ENCODE assay signal across 15 mouse cellular contexts in the genomic region with DNA sequence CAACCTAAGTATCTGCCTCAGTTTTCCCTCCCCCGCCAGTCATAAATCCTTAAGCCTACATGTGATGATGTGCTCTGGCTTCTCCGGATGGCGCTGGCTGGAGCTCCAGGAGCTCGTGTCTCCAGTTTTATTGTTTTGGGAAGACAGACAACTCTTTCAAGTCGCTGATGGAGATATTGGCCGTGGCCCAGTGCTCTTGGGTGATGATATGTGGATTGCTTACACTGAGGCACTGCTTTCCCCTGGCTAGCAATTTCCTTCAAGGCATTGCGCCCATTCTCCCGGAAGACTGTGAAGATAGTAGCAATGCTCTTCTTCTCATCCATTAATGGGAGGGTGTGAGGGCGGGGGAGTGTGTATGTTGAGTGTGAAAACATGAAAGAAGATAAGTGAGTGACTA.
DNase-seq lines count a peak whose midpoint lies in the region; ATAC-seq lines count a peak whose summit lies in the region.
"Had no signal": no experiment of that assay in that cellular context is flagged by ENCODE, and none has a peak within 500 bp of the region (broad histone marks: within the 10 kb centered on the region; RNA-seq: fewer than 3 reads in every experiment).

No protein-coding gene starts in this region.

- ATAC-seq in heart, embryonic 16.5 days (replicated peaks; ENCODE audit: extremely low read depth, insufficient read depth, low FRiP score): 0 out of 2 replicates have a peak, but pooled peaks have one; percentile 23
- ATAC-seq in hindbrain, embryonic 13.5 days (ENCODE audit: low FRiP score): no peak
- ATAC-seq: CD4-positive, CD25-positive, alpha-beta regulatory T cell, adult 4 months; forebrain, embryonic 13.5 days had no signal

- no peaks in the 10 kb centered on the region; the same call in 1 of the 2 replicates for H3K9me3 ChIP-seq in heart, embryonic 16.5 days (replicated peaks; ENCODE audit: control insufficient read depth, low read length)
- H3K9me3 ChIP-seq in hindbrain, embryonic 13.5 days: no peaks in the 10 kb centered on the region
- no peaks in the 10 kb centered on the region for H3K9me3 ChIP-seq in hindbrain, embryonic 10.5 days
- H3K9me3 ChIP-seq: forebrain, embryonic 13.5 days; G1E; liver, embryonic 13.5 days; lung, embryonic 15.5 days had no signal

- WGBS in heart, embryonic 16.5 days: 77% methylated on average over 9 of the region's 9 CpGs
- WGBS in hindbrain, embryonic 13.5 days: 90% methylated on average over 9 of the region's 9 CpGs
- 91% methylated on average over 9 of the region's 9 CpGs for WGBS in hindbrain, embryonic 10.5 days

- H3K4me3 ChIP-seq in heart, embryonic 16.5 days (ENCODE audit: low read length): no peak overlapping the region
- H3K4me3 ChIP-seq in hindbrain, embryonic 13.5 days: no peak overlapping the region
- no peak overlapping the region for H3K4me3 ChIP-seq in hindbrain, embryonic 10.5 days
- H3K4me3 ChIP-seq: forebrain, embryonic 13.5 days; liver, embryonic 13.5 days; lung, embryonic 15.5 days had no signal

- H3K36me3 ChIP-seq in heart, embryonic 16.5 days (ENCODE audit: control insufficient read depth, insufficient read depth): no peaks in the 10 kb centered on the region
- no peaks in the 10 kb centered on the region for H3K36me3 ChIP-seq in hindbrain, embryonic 13.5 days
- H3K36me3 ChIP-seq in hindbrain, embryonic 10.5 days: no peaks in the 10 kb centered on the region
- H3K36me3 ChIP-seq: G1E; liver, embryonic 13.5 days; lung, embryonic 15.5 days had no signal

- no peak overlapping the region for H3K9ac ChIP-seq in heart, embryonic 16.5 days (ENCODE audit: low read length)
- no peak overlapping the region for H3K9ac ChIP-seq in hindbrain, embryonic 13.5 days
- H3K9ac ChIP-seq: forebrain, embryonic 13.5 days; liver, embryonic 13.5 days; lung, embryonic 15.5 days had no signal

- no peak overlapping the region for H3K4me2 ChIP-seq in heart, embryonic 16.5 days (ENCODE audit: low read depth, low read length)
- H3K4me2 ChIP-seq in hindbrain, embryonic 13.5 days: no peak overlapping the region
- H3K4me2 ChIP-seq: forebrain, embryonic 13.5 days; liver, embryonic 13.5 days; lung, embryonic 15.5 days had no signal

- DNase-seq in kidney, postnatal 14 days: peak; percentile 42
- DNase-seq in kidney, adult 8-10 months: no peak
- peak; percentile 44 for DNase-seq in NIH3T3 (ENCODE audit: low read depth)
- peak; percentile 63 for DNase-seq in fat pad, adult 2 months (ENCODE audit: extremely low read depth, low read depth, low spot score)
- DNase-seq in hindbrain, embryonic 10.5 days (ENCODE audit: low spot score): no peak
- DNase-seq: cerebellum, adult 9-10 months; liver, embryonic 13.5 days; right cerebral cortex, postnatal 14 days; thymus, postnatal 25 days had no signal

- H3K27ac ChIP-seq in heart, embryonic 16.5 days (ENCODE audit: low read length): no peak overlapping the region
- no peak overlapping the region for H3K27ac ChIP-seq in hindbrain, embryonic 13.5 days
- no peak overlapping the region for H3K27ac ChIP-seq in hindbrain, embryonic 10.5 days
- H3K27ac ChIP-seq: forebrain, embryonic 13.5 days; liver, embryonic 13.5 days; lung, embryonic 15.5 days had no signal

- no peaks in the 10 kb centered on the region for H3K4me1 ChIP-seq in heart, embryonic 16.5 days (ENCODE audit: control insufficient read depth, insufficient read depth, low read length)
- 0 out of 2 replicates have a peak, but pooled peaks cover 5% of the 10 kb centered on the region for H3K4me1 ChIP-seq in hindbrain, embryonic 13.5 days (replicated peaks)
- H3K4me1 ChIP-seq in hindbrain, embryonic 10.5 days (replicated peaks): no peaks in the 10 kb centered on the region
- H3K4me1 ChIP-seq: liver, embryonic 13.5 days; lung, embryonic 15.5 days had no signal

- H3K27me3 ChIP-seq in heart, embryonic 16.5 days (ENCODE audit: control insufficient read depth, insufficient read depth, low read length): no peaks in the 10 kb centered on the region; the same call in 1 of the 2 replicates
- no peaks in the 10 kb centered on the region for H3K27me3 ChIP-seq in hindbrain, embryonic 13.5 days
- no peaks in the 10 kb centered on the region for H3K27me3 ChIP-seq in hindbrain, embryonic 10.5 days (ENCODE audit: insufficient read depth, poor library complexity, severe bottlenecking)
- H3K27me3 ChIP-seq: forebrain, embryonic 13.5 days; liver, embryonic 13.5 days had no signal

Comparison
In these comparisons a context has a peak if more than half of its experiments do, and no peak if none do; other contexts are left out.
1. DNase-seq: peak in kidney, postnatal 14 days (single experiment), NIH3T3 (single experiment) and fat pad, adult 2 months (single experiment); none in kidney, adult 8-10 months (0 of 2) and hindbrain, embryonic 10.5 days (single experiment).